Mouse (Mus musculus) kidney, adult 2 months (tissue): ENCODE data around the gene Bach2. TPM values are rescaled to one million over a fixed set of nuclear protein-coding genes. Genes with fewer than 3 reads are reported as not detected.
A peak's percentile ranks its signal among the peaks of the same experiment; 100 is the strongest.

Experiments
- DNase-seq: peaks from one replicate; pipeline ENCODE4 v3.0.0; 2021
- H3K27ac ChIP-seq: fragments of 200-500 bp; 2 replicates; pipeline ENCODE4 v1.5.1; 2012; ENCODE audit warnings: low read depth, low read length, control low read depth, inconsistent platforms; ENCODE audit not compliant: insufficient read depth
- H3K27me3 ChIP-seq: fragments of 200-500 bp; replicated peaks from 2 replicates; pipeline ENCODE4 v1.6.1; 2012; ENCODE audit warnings: mild to moderate bottlenecking, moderate library complexity, low read length, inconsistent platforms; ENCODE audit not compliant: control insufficient read depth, insufficient read depth
- H3K36me3 ChIP-seq: fragments of 200-500 bp; 2 replicates; pipeline ENCODE4 v1.6.1; 2012; ENCODE audit warnings: mild to moderate bottlenecking, moderate library complexity, low read length, inconsistent platforms; ENCODE audit not compliant: control insufficient read depth, insufficient read depth
- H3K4me1 ChIP-seq: fragments of 200-500 bp; 2 replicates; pipeline ENCODE4 v1.6.1; 2011; ENCODE audit warnings: low read length; ENCODE audit not compliant: control insufficient read depth, insufficient read depth
- H3K4me3 ChIP-seq: fragments of 200-500 bp; 2 replicates; pipeline ENCODE4 v1.5.1; 2011; ENCODE audit warnings: mild to moderate bottlenecking, low read depth, low read length, control low read depth; ENCODE audit not compliant: insufficient read depth
- CTCF ChIP-seq: fragments of 200-500 bp; conservative IDR thresholded peaks from 2 replicates; pipeline ENCODE4 v1.5.1; 2011; ENCODE audit warnings: low read depth, mild to moderate bottlenecking, control low read depth, low read length, moderate library complexity, mixed read lengths; ENCODE audit not compliant: insufficient read depth, insufficient read length
- POLR2A ChIP-seq: fragments of 200-500 bp; IDR thresholded peaks from one replicate; pipeline ENCODE4 v1.6.1; 2011; ENCODE audit warnings: low read depth, low read length, control low read depth
- WGBS: fragments of 180-500 bp; shearing (Covaris S2); methylation state at CpG from one replicate; pipeline ENCODE4 v1.1.7; 2018; 5-methylcytosine and 5-hydroxymethylcytosine counted together
- polyA plus RNA-seq: library from polyadenylated mRNA; depleted of rRNA; stranded (reverse); fragments of >200 nt; gene quantifications from 2 replicates; pipeline ENCODE4 v1.2.3, GENCODE M21; 2012

Gene Bach2
- polyA plus RNA-seq, 1 experiment = 2.5 TPM

GRCm38 (mm10) chr4:32385121-32385520, 146.5 kb downstream of the Bach2 start:
- no peaks in the 10 kb centered on the region for H3K36me3 ChIP-seq
- H3K27me3 ChIP-seq = no peaks in the 10 kb centered on the region
- no peak overlapping the region for H3K27ac ChIP-seq
- no peak for DNase-seq
- 89% methylated on average over 2 of the region's 2 CpGs for WGBS
- no peaks in the 10 kb centered on the region for H3K4me1 ChIP-seq
- no peak overlapping the region for H3K4me3 ChIP-seq
- TF ChIP-seq POLR2A (no peak), CTCF (no peak)

- no peak for DNase-seq
- 94% methylated on average over 14 of the region's 14 CpGs for WGBS
- no peaks in the 10 kb centered on the region for H3K36me3 ChIP-seq
- TF ChIP-seq CTCF (no peak), POLR2A (no peak)
- no peak overlapping the region for H3K4me3 ChIP-seq
- H3K27me3 ChIP-seq = no peaks in the 10 kb centered on the region
- H3K4me1 ChIP-seq = no peaks in the 10 kb centered on the region
- H3K27ac ChIP-seq = no peak overlapping the region
Observed at GRCm38 (mm10) chr4:32385623-32386022, 147.0 kb downstream of the Bach2 start.

- H3K4me3 ChIP-seq = no peak overlapping the region
- DNase-seq = no peak
- no peaks in the 10 kb centered on the region for H3K27me3 ChIP-seq
- no peaks in the 10 kb centered on the region for H3K4me1 ChIP-seq
- no peaks in the 10 kb centered on the region for H3K36me3 ChIP-seq
- TF ChIP-seq POLR2A = no peak
- no peak for TF ChIP-seq CTCF
- WGBS = 59% methylated on average over 10 of the region's 10 CpGs
- H3K27ac ChIP-seq = no peak overlapping the region
Observed at GRCm38 (mm10) chr4:32386346-32386745, 147.7 kb downstream of the Bach2 start.

GRCm38 (mm10) chr4:32386931-32387330, 148.3 kb downstream of the Bach2 start:
- H3K27me3 ChIP-seq = no peaks in the 10 kb centered on the region
- no peaks in the 10 kb centered on the region for H3K4me1 ChIP-seq
- no peaks in the 10 kb centered on the region for H3K36me3 ChIP-seq
- DNase-seq = peak; percentile 30
- H3K4me3 ChIP-seq = no peak overlapping the region
- WGBS = 71% methylated on average over 8 of the region's 8 CpGs
- TF ChIP-seq CTCF (no peak), POLR2A (no peak)
- H3K27ac ChIP-seq = no peak overlapping the region

GRCm38 (mm10) chr4:32387479-32388240, 149.1 kb downstream of the Bach2 start:
- TF ChIP-seq POLR2A = no peak
- no peak for TF ChIP-seq CTCF
- Histone ChIP-seq H3K4me1 (no peaks in the 10 kb centered on the region), H3K36me3 (no peaks in the 10 kb centered on the region), H3K4me3 (no peak overlapping the region), H3K27me3 (no peaks in the 10 kb centered on the region), H3K27ac (0 out of 2 replicates have a peak overlapping the region, but pooled peaks have one; percentile 11)
- 41% methylated on average over 11 of the region's 11 CpGs for WGBS
- peak; percentile 86 for DNase-seq

GRCm38 (mm10) chr4:32388564-32388963, 150.0 kb downstream of the Bach2 start:
- H3K4me3 ChIP-seq = no peak overlapping the region
- no peaks in the 10 kb centered on the region for H3K36me3 ChIP-seq
- no peak for DNase-seq
- 92% methylated on average over 9 of the region's 9 CpGs for WGBS
- H3K4me1 ChIP-seq = no peaks in the 10 kb centered on the region
- H3K27ac ChIP-seq = no peak overlapping the region
- H3K27me3 ChIP-seq = no peaks in the 10 kb centered on the region
- TF ChIP-seq POLR2A (no peak), CTCF (no peak)

- no peak overlapping the region for H3K27ac ChIP-seq
- no peaks in the 10 kb centered on the region for H3K36me3 ChIP-seq
- TF ChIP-seq CTCF (no peak), POLR2A (no peak)
- 72% methylated on average over 14 of the region's 14 CpGs for WGBS
- DNase-seq = no peak
- no peak overlapping the region for H3K4me3 ChIP-seq
- no peaks in the 10 kb centered on the region for H3K4me1 ChIP-seq
- H3K27me3 ChIP-seq = no peaks in the 10 kb centered on the region
Observed at GRCm38 (mm10) chr4:32389107-32389800, 150.7 kb downstream of the Bach2 start.
